Mouse (Mus musculus): ENCODE results near the gene Gm49450. TPM values are rescaled to one million over a fixed set of nuclear protein-coding genes. Genes with fewer than 3 reads are reported as not detected.

Gm49450 gene
- total RNA-seq, 2 experiments from 2014 or later, result not detected

GRCm38 (mm10) chr15:98991540-98992050 is 38.2 kb upstream of the Gm49450 start:
- TF ChIP-seq CTCF (conservative IDR thresholded peaks at IDR 0.05), result no peak
- peak overlapping the region; percentile 99 for H3K27ac ChIP-seq
- H3K4me3 ChIP-seq, result peak overlapping the region; percentile 65; the same call in 1 of the 2 replicates
- no peak for DNase-seq (ENCODE audit: low spot score in 2 of 2)

GRCm38 (mm10) chr15:98990669-98991539 is 37.6 kb upstream of the Gm49450 start:
- TF ChIP-seq CTCF (conservative IDR thresholded peaks at IDR 0.05), result no peak
- DNase-seq (ENCODE audit: low spot score in 2 of 2), result no peak
- Histone ChIP-seq H3K27ac (peak overlapping the region; percentile 99), H3K4me3 (peak overlapping the region; percentile 0; the same call in 1 of the 2 replicates)

GRCm38 (mm10) chr15:98989701-98990430 is 36.5 kb upstream of the Gm49450 start:
- peak overlapping the region; percentile 99 for H3K27ac ChIP-seq
- no peak for DNase-seq (ENCODE audit: low spot score in 2 of 2)
- TF ChIP-seq CTCF (conservative IDR thresholded peaks at IDR 0.05), result no peak
- no peak overlapping the region for H3K4me3 ChIP-seq

DNA sequence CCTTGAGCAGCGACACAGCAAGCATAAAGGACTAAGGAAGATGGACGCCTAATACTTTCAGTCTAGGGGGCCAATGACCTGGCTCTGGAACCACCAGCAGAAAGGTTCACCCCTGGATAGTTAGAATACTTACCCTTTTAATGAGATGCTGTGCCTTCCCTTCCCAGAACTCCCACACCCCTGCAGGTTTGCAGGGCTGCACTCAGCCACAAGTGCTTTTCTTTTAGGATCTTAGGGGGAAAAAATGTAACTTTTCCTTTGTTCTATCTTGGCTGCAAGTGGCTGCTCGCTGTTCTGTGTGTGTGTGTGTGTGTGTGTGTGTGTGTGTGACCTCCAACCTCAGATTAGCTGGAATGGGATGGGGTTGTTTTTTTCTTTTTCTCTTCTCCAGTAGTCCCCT is 35.4 kb upstream of the Gm49450 start:
- Histone ChIP-seq H3K27ac (no peak overlapping the region), H3K4me3 (no peak overlapping the region)
- no peak for TF ChIP-seq CTCF (conservative IDR thresholded peaks at IDR 0.05)
- DNase-seq (ENCODE audit: low spot score in 2 of 2), result no peak

DNA sequence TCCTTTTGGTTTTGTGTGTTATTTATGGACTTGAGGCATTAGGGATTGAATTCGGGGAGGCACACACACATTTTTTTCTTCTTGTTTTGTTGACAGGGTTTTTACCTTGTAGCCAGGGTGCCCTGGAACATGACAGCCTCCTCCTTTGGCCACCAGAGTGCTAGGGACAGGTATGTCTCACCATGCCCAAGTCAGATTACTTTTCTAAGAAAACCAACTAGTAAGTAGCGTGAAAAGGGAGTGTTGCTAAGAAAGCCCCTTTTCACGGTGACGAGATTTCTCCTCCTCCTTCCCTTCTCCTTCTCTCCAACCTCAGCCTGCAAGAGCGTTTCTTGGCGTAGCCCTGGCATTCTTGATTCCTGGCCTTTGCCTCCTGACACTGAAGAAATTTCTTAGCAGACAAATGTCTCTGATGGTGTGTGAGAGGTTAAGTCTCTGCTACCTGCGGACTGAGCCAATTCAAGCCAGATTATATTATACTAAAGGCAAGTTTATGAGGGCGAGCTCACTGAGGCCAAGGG is 34.4 kb upstream of the Gm49450 start:
- peak overlapping the region; percentile 97 for H3K27ac ChIP-seq
- no peak overlapping the region for H3K4me3 ChIP-seq
- no peak for TF ChIP-seq CTCF (conservative IDR thresholded peaks at IDR 0.05)
- DNase-seq (ENCODE audit: low spot score in 2 of 2), result no peak

DNA sequence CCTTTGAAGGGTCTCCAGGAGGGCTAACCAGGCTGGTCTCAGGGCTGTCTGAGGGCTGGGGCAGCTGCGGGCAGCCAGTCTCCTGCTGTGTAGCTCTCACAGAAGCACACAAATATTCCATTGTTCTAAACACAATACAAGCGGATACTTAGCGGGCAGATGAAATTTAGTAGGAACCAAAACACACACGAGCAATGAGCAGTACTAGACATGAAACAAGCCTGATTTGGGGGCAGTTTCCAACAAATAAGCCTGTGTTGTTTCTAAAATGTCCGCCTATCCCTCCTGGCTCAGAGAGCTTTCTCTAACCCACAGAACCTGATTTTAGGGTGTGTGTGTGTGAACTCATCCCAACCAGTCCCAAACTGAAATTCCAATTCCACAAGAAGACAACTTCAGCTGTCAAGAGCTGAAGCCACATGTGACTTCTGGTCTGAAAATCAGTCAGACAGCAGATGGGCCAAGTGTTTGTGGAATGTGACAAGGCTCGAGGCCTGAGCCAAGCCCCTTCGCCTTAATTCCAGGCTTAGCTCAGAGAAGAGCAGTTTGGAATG is 33.8 kb upstream of the Gm49450 start:
- TF ChIP-seq CTCF (conservative IDR thresholded peaks at IDR 0.05), result no peak
- DNase-seq (ENCODE audit: low spot score in 2 of 2), result no peak
- H3K27ac ChIP-seq, result peak overlapping the region; percentile 97

GRCm38 (mm10) chr15:98985982-98986715 is 32.8 kb upstream of the Gm49450 start:
- peak overlapping the region; percentile 71 for H3K4me3 ChIP-seq
- TF ChIP-seq CTCF (conservative IDR thresholded peaks at IDR 0.05), result no peak; the same call in 1 of the 2 replicates
- H3K27ac ChIP-seq, result peak overlapping the region; percentile 97
- no peak for DNase-seq (ENCODE audit: low spot score in 2 of 2)

More for the DNA sequence above, 33.8 kb upstream of the Gm49450 start:
- H3K4me3 ChIP-seq, result peak overlapping the region; percentile 71

- peak; percentile 72 to 78 for DNase-seq (ENCODE audit: low spot score in 2 of 2)
- Histone ChIP-seq H3K27ac (peak overlapping the region; percentile 97), H3K4me3 (peak overlapping the region; percentile 71)
- no peak for TF ChIP-seq CTCF (conservative IDR thresholded peaks at IDR 0.05)
Observed at GRCm38 (mm10) chr15:98985240-98985981, 32.1 kb upstream of the Gm49450 start.

- peak overlapping the region; percentile 97 for H3K27ac ChIP-seq
- peak overlapping the region; percentile 71 for H3K4me3 ChIP-seq
- no peak for DNase-seq (ENCODE audit: low spot score in 2 of 2)
- no peak for TF ChIP-seq CTCF (conservative IDR thresholded peaks at IDR 0.05)
Observed at GRCm38 (mm10) chr15:98984681-98985080, 31.3 kb upstream of the Gm49450 start.

GRCm38 (mm10) chr15:98983431-98984081 is 30.2 kb upstream of the Gm49450 start:
- DNase-seq (ENCODE audit: low spot score in 2 of 2), result no peak
- TF ChIP-seq CTCF (conservative IDR thresholded peaks at IDR 0.05), result no peak
- peak overlapping the region; percentile 97 for H3K27ac ChIP-seq

DNA sequence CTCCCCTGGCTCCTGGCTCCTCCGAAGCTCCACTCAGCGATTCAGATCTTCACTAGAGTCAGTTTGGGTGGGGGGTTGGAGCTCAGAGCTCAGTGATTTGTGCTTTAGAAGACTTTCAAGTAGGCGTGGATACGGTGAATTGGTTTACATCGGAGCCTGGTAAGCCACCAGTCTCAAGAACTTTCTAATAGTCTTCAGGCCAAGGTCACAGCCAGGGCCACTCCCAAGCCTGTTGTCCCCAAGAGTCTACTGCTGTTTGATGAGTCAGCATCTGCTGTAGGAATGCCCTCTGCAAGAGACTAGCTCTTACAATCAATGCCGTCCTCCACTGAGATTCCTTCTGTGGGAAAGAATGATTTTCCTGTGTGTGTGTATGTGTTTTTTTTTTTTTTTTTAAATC is 28.7 kb upstream of the Gm49450 start:
- peak overlapping the region; percentile 97 for H3K27ac ChIP-seq
- no peak for TF ChIP-seq CTCF (conservative IDR thresholded peaks at IDR 0.05)

More at GRCm38 (mm10) chr15:98983431-98984081, 30.2 kb upstream of the Gm49450 start:
- peak overlapping the region; percentile 71 for H3K4me3 ChIP-seq

More for the DNA sequence above, 28.7 kb upstream of the Gm49450 start:
- no peak overlapping the region for H3K4me3 ChIP-seq
- no peak for DNase-seq (ENCODE audit: low spot score in 2 of 2)
